Mouse (Mus musculus) G1E-ER4 (cell line): ENCODE results near the gene Slmap. TPM values are rescaled to one million over a fixed set of nuclear protein-coding genes. Genes with fewer than 3 reads are reported as not detected.

ENCODE experiments used
- GATA1 ChIP-seq: IDR thresholded peaks from one replicate; pipeline ENCODE4 v1.8.0; 2012; ENCODE audit warnings: low read length, inconsistent platforms
- polyA plus RNA-seq: library from polyadenylated mRNA; stranded (reverse); fragments of >175 nt; gene quantifications from 2 replicates; pipeline ENCODE4 v1.2.3, GENCODE M21; 2012

The Slmap gene
- polyA plus RNA-seq, 1 experiment: 67.3 TPM

DNA sequence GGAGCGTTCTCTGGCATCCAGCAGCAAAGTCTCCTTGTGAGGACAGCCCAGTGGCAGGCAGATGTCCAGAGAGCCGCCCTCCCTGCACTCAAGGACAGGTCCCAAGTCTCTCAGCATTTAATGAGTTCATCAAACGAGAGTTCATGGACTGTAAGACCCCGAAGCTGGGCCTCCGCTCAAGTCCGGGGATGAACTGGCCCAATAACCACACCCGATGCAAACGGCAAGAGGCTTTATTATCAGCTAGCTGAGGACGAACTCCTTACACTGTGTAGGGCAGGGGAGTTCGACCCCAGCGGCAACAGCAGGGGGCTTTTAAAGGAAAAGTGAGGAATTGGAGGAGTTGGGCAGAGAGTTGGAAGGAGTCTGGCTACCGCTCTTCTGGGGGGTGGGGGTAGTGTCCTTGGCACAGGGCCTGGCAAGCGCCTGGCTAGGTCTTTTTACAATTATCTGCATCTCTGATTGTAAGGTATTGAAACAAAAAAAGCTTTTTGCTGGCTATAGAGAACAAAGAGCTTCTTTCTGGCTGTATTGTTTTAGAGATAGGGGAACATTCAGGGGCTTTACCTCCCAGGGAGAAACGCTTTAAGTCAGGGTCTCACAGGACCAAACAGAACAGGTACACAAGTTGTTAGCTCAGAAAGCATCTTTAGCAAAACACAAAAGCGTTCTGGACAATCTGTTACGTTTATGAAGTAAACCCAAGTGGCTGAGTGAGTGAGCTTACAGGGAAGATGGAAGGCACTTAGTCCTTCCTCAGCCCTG, 84.5 kb downstream of the Slmap start:
- no peak for TF ChIP-seq GATA1

DNA sequence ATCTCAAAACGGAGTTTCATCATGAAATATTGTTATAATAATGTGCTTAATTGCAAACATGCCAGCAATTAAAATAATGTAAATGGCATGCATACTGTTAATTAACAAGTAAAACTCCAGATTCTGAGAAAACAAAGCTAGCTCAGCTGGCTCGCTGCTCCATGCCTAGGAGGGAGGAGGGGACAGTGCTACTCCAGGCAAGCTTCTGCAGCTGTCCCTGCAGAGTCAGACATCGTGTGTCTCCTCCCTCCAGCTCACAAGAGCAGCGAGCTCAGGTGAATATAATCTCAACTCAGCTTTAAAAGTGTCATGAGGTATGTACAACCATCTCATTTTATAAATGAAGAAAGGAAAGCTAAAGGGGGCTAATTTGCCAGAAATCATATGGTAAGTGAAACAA, 86.2 kb downstream of the Slmap start:
- no peak for TF ChIP-seq GATA1

DNA sequence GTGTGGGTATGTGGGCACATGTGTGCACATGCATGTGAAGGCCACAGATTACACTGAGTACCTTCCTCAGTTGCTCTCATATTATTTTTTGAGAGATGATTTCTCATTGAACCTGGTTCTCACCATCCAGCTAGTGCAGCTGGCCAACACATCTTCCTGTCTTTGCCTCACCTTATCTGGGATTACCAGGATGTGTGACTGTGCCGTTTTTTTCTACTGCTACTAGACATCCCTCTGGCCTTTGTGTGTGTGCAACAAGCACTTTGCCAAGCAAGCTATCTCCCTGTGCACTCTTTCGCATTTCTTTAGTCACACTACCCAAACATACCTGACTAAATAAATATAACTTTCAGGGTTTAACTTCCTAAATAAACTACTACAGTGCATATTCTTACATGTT, 87.5 kb downstream of the Slmap start:
- no peak for TF ChIP-seq GATA1

DNA sequence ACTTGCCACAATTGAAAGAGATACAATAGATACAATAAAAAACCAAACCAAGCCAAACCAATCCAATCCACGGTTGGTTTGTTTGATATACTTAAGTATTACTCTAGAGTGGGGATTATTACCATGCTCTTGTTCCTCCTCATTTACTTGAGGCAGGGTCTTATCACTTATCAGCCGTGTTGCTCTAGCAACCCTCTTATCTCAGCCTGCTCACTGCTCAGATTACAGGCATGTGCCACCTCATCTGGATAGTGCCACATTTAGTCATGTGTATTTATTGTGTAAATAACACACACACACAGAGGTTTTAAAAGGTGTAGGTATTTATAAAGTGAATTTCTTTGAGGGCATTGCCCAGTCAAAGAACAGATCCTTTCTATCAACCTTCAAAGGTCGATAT, 88.2 kb downstream of the Slmap start:
- TF ChIP-seq GATA1: peak; percentile 46

DNA sequence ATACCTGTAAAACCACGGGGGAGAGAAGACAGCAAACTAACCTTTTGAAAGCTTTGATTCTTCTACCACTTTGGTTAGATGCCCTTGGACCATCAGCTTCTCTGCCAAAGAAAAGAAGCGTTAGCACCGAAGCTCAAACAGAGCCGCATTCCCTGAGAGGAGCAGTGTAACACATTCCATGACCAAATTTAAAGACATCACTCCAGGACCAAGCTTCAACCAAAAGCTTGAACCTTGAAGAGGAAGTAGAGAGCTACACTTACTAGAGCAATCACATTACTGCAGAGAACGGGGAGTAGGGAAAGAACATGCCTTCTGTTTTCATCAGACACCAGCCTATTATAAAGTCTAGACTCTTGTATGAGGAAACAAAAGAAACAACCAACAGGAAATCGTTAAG, 92.2 kb downstream of the Slmap start:
- no peak for TF ChIP-seq GATA1

DNA sequence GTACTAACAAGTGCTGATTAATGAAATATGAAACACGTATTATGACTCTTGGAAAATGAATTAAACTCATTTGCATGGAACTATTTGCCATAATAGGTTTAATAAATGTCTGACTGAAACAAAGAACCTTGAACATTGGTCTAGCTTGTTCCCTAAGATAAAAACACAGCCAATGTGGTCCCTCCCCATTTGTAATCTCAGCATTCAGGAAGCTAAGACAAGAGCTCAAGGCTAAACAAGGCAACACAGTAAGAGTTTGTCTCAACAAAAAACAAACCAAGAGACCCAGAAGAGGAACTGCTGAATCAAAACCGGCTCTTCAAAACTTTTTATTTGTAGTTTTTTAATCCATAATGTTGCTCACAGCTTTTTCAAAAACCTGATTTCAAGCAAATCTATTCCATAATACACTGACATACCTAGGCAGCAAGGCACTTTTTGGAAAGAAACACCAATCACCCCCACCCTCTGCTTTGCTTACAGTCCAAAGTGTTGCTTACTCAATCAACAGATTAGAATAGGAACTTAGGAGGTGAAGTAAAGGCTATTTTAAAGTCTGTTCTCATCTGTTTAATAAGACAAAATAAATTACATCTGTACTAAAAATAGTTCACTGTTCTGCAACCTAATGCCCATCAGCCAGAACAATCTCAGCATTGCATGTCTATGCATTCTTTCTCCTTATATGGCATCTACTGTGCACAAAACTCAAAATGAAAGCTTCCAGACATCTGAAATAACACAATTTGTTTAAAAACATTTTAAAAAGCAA, 93.5 kb downstream of the Slmap start:
- TF ChIP-seq GATA1: no peak

DNA sequence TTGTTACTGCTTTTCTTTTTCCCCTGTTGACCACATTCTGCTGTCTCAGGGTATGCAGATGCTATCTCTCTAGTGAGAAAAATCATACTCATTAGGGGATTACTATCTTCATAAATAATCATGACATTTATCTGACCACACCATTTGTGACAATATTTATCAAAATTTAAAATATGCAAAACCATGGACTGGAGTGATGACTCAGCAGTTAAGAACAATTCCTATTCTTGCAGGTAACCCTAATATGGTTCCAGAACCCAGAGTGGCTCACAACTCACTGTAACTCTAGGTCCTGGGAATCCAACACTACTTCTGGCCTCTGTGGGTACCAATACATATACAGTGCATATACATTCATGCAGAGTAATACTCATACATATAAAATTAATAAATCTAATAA, 94.7 kb downstream of the Slmap start:
- TF ChIP-seq GATA1: no peak

DNA sequence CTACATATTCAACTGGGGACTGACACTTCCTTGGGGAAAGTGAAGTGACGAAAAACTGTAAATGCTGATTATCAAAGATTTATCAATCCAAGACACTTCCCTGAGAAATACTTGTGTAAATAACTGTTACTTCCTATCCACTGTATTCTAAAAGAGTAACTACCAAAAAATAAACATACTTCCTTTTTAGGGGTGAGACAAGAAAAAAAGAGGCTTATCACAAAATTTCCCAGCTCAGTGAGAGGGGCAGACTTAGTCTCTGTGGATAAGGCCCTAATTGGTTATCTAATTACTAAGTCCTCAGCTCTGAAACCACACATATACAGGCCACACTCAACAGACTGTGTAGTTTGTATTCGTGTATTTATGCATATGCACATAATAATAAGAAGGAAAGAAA, 97.0 kb downstream of the Slmap start:
- no peak for TF ChIP-seq GATA1

DNA sequence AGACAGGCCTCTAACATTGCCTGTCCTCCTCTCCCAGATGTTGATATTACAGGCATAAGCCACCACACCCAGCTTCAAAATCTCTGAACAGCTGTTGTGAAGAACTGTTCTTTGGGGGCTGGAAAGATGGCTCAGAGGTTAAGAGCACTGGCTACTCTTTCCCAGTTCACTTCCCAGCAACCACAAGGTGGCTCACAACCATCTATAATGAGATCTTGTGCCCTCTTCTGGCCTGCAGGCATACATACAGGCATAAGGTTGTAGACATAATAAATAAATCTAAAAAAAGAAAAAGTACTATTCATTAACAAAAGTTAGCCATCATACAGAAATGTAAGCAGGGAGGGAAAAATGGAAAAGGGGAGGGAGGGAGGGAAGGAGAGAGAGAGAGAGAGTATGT, 98.4 kb downstream of the Slmap start:
- no peak for TF ChIP-seq GATA1

DNA sequence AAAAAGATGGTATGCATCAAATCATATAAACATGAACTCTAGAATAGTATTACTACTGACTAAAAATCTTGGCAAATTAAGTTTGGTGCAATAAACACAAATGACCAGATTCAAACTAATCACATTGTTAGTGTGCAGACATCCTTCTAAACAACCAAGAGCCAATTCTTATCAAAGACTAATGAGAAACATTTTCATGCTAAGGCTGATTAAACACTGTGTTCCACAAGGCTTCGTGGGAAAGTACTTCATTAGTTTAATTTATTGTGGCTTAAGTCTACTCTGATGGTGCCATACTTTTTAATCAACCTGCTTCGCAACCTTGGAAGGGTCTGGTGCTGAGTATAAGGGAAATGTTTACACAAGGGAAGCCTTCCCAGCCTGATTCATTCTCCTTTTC, 102.4 kb downstream of the Slmap start:
- TF ChIP-seq GATA1: no peak

DNA sequence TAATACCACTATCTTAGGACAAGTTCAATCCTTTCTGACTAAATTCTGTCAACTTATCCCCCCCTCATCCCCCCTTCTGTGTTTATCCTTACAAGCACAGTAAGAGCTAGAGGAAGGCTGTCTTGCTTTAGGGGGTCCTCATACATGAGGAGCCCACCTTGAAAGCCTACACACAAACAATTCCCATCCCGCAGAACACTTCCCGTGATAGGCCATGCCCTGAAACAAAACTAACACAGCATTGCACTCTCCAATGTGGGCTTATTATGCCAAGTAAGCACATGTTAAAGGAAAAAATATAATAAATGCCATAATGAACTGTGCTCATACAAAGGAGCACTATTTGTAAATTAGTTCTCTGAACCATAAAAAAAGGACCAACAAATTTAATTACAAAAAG, 102.8 kb downstream of the Slmap start:
- no peak for TF ChIP-seq GATA1

DNA sequence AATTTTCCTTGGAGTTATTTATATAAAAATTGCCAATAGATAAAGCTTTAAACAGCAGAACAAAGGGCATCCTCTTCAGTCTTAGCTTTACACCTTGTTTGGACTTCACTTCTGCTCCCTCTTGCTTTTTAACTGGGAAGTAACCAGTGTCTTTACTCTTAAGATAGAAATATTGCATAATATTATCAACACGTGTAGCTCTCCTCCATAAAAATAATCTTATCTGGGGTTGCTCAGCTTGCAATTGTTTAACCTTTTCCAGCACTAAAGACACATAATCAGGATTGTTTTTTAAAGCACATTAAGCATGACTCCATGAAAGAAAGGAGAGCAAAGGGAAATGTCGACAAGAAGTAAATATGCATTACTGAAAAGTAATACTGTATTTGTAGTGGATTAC, 114.5 kb downstream of the Slmap start:
- TF ChIP-seq GATA1: no peak

DNA sequence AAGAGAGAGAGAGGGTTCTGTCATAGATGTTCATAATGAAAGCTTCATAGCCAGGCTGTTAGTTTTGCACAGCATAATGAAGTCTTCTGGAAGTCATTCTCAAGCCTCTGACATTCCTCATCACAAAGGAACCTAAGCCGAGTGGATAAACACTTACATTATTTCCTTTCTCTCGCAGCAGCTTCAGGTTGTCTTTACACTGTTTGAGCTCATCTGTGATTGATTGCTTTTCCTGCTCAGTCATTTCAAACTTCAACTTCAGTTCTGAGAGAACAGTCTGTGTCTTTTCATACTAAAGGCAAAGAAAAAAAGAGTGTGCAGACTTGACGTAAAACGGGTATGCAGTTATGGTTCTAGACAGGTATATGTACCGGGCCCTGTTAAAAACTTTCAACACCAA, 116.8 kb downstream of the Slmap start:
- TF ChIP-seq GATA1: no peak

DNA sequence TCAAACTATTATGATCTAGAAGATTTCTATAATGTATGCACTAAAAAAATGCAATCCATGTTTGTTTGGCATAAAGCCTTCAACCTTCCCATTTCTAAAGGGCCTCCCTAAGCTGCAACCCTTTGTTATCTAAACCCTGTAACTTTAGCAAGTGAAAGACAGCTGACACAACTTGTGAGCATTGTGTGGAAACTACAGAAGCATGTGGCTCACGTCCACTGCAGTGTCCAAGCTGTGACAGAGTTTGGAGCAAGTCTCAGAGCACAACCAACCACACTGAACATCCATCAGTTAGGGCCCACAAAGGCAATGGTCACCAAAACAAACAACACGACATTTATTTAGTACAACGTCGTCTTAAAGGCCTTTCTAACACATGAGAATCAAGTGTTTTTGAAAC, 117.6 kb downstream of the Slmap start:
- TF ChIP-seq GATA1: no peak

DNA sequence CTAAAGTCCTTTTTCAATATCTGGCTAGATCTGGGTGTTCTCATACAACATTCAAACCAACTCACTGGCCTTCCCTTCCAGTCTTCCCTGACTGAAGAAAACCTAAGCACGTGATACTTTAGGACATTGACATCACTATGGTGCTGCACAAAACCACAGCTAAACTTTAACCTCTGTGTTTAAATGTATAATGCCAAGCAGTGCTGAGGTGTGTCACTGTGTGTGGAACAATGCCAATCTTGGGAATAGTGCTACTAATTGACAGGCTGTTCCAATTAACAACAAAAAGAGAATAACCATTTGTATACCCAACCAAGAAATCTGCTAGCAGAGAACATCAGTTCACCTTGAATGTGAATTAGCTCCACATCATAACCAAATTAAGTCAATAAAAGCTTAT, 121.2 kb downstream of the Slmap start:
- no peak for TF ChIP-seq GATA1

DNA sequence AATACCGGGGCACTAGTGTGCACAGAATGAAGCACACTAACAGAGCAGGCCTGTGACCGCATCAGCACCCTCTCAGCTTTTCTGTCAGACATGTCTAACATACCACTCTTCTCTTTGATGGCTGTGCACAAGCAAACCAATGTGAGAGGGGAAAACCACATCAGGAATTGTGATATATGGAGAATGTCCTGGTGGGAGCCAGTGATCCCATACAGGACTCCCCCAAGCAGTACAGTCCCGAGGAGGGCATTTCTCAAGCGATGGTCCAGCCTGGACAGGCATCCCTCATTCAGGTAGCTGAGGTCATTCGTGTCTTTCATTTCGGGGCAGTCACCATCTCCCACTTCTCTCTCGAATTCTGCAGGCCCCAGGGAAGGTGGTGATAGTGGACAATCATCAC, 128.0 kb downstream of the Slmap start:
- TF ChIP-seq GATA1: no peak
